Mouse (Mus musculus) megakaryocyte, embryonic 14.5 days (primary cell): ENCODE data around the gene Gapdh.

Experiments used
- FLI1 ChIP-seq: IDR thresholded peaks from 2 replicates; pipeline ENCODE4 v1.6.1; 2012; ENCODE audit warnings: low read length, inconsistent platforms, mixed read lengths
- GATA1 ChIP-seq: IDR thresholded peaks from 3 replicates; pipeline ENCODE4 v1.6.1; 2012; ENCODE audit warnings: mixed read lengths, low read length, inconsistent platforms, borderline replicate concordance

GRCm38 (mm10) chr6:125112553-125112952, 53.7 kb downstream of the Gapdh start:
- TF ChIP-seq GATA1 (no peak), FLI1 (no peak)
